Mouse (Mus musculus) heart, postnatal 36 days (tissue): ENCODE data around the gene Rabggta. TPM values are rescaled to one million over a fixed set of nuclear protein-coding genes. Genes with fewer than 3 reads are reported as not detected.

Experiments
- DNase-seq, 2 experiments: peaks; one replicate each; pipeline ENCODE4 v3.0.0; 2021 to 2022
- intact Hi-C: fragments of 180-260 bp; cut with DNase I; formaldehyde crosslinking; loops from one replicate; pipeline ENCODE4 v1.15.1; 2025
- total RNA-seq, 2 experiments: library from RNA; stranded (reverse); gene quantifications; 2 replicates each; pipeline ENCODE4 v1.2.3; 2021

Rabggta gene
- total RNA-seq, 2 experiments from 2014 or later: 12.7 to 13.3 TPM

- intact Hi-C loops: no loop called here
- no peak for DNase-seq
Measured at GRCm38 (mm10) chr14:55735334-55735733, 13.3 kb upstream of the Rabggta start.

DNA sequence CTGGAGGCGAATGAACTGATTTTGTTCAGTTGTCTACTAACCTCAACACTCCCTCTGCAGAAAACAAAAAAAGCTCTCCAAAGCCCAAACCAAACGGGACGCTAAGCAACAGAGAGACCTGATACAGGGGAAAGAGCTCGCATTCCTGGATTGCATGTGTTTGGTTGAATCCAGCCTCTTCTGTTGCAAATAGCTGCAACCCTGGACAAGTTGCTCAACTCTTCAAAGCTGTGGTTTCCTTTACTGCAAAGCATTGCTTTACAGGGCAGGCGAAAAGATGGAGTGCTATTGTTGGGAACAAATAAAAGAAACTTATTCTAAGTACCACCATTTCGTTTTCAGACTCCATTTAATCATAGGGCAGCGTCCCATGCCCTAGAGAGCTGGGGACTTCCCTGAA lies 12.8 kb upstream of the Rabggta start:
- intact Hi-C loops: no loop called here
- no peak for DNase-seq

DNA sequence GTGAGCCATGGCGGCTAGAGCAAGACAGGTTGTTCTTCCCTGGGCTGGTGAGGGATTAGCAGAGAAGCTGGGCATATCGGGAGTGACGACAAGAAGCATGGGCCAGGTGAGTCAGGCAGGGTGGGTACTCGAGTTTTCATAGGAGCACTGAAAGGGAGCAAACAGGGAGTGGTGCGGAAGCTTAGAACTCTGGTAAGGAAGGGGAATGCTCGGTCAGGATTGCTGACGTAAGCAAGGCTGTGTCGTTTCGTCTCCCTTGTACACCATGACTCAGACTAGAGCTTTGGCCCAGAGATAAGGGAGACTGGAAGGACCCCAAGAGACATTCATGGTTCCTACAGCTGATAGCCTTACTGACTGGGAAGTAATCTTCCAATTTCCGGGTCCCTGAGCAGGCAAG lies 11.8 kb upstream of the Rabggta start:
- intact Hi-C loops: no loop called here
- no peak for DNase-seq

DNA sequence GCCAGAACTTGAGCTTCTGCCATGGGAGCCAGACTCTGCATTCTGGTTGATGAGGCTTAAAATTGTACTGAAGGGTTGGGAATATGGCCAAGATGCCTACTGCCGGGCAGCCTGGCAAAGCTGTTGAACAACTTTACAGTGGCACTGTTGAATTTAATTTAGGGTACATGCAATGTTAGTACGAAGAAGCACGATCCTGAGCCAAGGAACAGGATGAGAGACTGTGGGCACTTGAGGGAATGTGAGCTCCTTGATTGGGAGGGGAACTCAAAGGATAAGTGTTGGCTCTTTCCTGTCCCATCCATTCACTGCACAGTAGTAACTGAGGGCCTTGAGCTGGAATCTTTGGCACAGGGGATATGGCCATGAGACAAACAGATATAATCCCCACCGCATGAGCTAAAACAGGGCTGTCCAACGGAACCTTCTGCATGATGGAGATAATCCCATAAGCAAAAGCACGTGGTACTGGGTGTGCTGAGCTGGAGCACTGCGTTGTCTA lies 8.5 kb upstream of the Rabggta start:
- intact Hi-C loops: no loop called here
- DNase-seq: no peak

- intact Hi-C loops: no loop called here
- no peak for DNase-seq
Measured at GRCm38 (mm10) chr14:55730116-55730515, 8.1 kb upstream of the Rabggta start.

DNA sequence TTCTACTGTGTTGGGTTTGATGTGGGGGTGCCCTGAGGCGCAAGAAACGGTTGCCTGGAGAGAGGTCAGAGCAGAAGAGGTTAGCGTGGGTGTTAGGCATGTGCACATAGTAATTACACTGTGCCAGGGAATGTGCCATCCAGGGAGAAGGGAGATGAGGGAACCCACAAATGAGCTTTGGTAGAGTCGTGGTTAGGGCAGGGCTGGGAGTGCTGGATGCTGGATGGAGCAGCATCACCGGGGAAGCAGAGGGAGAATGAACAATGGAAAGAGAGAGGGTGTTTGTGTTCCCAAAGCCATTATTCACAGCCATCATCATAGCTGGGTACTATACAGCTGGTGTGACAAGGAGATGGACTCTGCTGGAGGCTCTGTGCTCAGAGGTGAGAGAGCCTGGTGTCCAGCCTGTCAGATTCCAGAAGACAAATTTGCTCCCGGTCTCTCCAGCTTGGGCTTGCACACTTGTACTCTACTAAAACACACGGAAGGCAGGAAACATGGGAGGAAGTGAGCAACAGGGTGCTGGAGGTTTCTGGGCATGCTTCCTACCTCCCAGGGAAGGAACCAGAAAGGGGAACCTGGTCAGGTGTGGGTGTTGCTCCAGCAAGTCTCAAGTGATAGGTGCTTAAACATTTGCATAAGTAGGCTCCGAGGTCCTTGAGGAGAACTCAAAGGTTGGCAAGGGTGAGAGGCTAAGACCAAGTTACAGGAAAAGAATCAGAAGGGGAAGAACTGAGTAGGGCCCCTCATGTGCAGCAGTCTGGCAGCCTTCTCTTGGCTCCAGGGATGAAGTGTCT lies 6.0 kb upstream of the Rabggta start:
- DNase-seq: no peak
- intact Hi-C loops: no loop called here

DNA sequence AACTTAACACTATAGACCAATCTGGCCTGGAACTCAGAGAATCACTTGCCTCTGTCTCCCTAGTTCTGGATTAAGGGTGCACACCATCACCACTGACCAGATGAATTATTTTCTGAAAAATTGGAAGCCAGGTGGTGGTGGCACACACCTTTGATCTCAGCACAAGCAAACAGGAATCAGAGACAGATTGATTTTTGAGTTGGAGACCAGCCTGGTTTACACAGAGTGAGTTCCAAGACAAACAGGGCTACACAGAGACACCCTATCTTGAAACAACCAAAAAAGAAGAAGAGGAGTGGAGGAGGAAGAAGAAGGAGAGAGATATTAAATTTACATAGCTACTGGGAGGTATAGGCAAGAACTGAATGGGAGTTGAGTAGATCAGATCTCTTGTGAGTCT lies 4.2 kb upstream of the Rabggta start:
- DNase-seq: no peak
- intact Hi-C loops: no loop called here

DNA sequence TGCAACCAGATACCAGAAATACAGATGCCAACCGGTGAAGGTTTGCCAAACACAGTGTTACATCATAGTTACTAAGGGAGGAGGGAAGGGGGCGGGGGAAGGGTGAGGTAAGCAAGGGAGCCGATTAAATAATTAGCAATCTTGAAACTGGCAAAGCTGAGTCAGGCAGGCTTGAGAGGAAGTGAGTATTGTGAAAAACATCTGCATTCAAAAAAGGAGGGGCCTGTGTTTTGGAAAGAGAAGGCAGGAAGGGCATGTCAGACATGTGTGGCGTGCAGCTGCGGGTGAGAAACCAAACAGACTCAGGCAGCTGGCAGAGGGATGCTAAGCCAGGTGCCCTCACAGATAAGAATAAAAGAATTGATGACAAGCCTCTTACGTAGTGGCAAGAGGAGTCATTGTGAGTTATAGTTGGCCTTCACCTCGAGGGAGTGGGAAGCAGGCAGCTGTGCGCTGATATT lies 2.4 kb upstream of the Rabggta start:
- intact Hi-C loops: loop anchor here (2.0 to 5.0 kb wide), 2 partner anchors 18 to 87 kb away; partner anchors contain the start of genes Gm49378 and Ipo4
- DNase-seq: peak; percentile 24 to 41

GRCm38 (mm10) chr14:55723433-55723832 lies 1.4 kb upstream of the Rabggta start:
- no peak for DNase-seq
- intact Hi-C loops: loop anchor here (5.0 kb wide), 1 partner anchor 86 kb away; the partner anchor contains the start of genes Gm49378 and Ipo4

GRCm38 (mm10) chr14:55722438-55722945 lies 429 bp upstream of the Rabggta start:
- intact Hi-C loops: loop anchor here (1.0 to 5.0 kb wide), 2 partner anchors 40 to 85 kb away; partner anchors contain the start of genes Gm49378 and Ipo4
- DNase-seq: no peak

GRCm38 (mm10) chr14:55721076-55721475 lies 987 bp downstream of the Rabggta start:
- intact Hi-C loops: loop anchor here (5.0 kb wide), 1 partner anchor 84 kb away; the partner anchor contains the start of genes Gm49378 and Ipo4
- DNase-seq: no peak

DNA sequence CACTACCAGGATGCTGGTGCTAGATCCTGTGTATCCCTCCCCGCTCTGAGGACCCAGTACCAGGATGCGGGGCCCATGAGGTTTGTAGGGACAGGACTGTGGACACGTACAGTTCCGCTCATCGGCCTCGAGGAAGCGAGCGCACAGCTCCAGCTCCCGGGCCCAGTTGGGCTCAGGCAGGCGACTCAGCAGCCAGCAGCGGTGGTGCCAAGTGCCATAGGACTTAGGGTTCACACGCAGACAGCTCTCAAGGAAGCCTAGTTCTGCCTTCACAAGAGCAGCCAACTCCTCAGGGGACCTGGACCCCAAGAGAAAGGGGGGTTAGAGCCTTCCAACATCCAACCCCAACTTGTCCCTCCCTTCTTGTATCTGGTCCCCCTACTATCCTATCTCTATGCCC lies 1.4 kb downstream of the Rabggta start:
- intact Hi-C loops: loop anchor here (5.0 kb wide), 1 partner anchor 83 kb away; the partner anchor contains the start of genes Gm49378 and Ipo4
- DNase-seq: no peak

- intact Hi-C loops: loop anchor here (5.0 kb wide), 1 partner anchor 82 kb away; the partner anchor contains the start of genes Gm49378 and Ipo4
- no peak for DNase-seq
Measured at GRCm38 (mm10) chr14:55719737-55720136, 2.3 kb downstream of the Rabggta start.

- no peak for DNase-seq
Measured at GRCm38 (mm10) chr14:55716884-55717283, 5.2 kb downstream of the Rabggta start.

DNA sequence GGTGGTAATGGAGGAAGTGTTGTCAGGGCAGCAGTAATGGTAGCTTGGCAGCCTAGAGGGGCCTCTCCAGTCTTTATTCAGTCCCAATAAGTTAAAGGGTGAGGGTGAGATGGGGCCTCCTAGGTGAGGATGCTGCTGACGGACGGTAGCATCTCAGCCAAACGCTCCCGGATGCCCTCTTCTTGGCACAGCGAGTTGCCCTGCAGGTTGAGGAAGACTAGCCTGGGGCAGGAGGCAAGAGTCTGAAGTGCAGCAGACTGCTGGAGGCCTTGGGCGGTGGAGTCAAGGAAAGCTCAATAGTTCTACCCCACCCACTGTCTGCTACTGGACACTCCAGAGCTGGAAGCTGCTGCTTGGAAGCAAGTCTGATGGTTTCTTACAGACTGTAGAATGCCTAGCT lies 5.8 kb downstream of the Rabggta start:
- intact Hi-C loops: no loop called here
- no peak for DNase-seq

More at GRCm38 (mm10) chr14:55716884-55717283, 5.2 kb downstream of the Rabggta start:
- intact Hi-C loops: no loop called here

GRCm38 (mm10) chr14:55714893-55715292 lies 7.2 kb downstream of the Rabggta start:
- DNase-seq: no peak
- intact Hi-C loops: no loop called here

GRCm38 (mm10) chr14:55713729-55714122 lies 8.3 kb downstream of the Rabggta start, which contains the start of gene Tgm1:
Tgm1 (minus strand) TSS chr14:55713926.
- DNase-seq: no peak

DNA sequence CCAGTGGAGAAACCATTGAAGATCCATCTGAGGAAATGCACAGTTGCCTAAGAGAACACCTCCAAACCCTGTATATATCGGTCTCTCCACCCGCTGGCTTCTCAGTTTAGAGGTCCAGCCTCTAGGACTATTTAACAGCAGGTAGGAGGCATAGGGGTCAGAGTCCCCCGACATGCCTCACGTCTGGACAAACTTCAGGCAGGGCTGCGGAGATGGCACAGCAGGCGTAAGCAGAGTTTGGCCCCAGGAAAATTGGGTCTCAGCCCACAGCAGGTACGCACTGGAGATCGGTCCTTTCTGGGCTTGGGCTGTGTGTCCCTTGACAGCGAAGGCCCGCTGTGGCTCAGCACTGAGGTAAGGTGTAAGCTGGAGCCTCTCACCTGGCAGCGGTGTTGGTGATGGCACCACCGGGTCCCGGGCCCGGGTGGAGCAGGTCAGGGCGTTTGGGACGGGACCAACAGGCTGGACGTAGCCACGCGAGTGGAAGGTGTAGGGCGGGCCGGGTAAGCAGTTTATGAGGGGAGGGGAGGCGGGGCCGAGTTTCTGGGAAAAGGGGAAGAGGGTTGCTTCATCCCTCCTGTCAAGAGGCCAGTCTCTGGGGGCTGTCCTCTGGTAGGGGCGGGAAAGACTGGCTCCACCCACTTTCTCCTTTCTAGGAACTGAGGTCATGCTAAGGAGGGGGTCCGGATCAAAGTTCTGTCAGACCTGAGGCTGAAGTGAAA lies 8.9 kb downstream of the Rabggta start:
- DNase-seq: peak in 1 of 2 experiments; percentile 43
- intact Hi-C loops: no loop called here

More at GRCm38 (mm10) chr14:55713729-55714122, 8.3 kb downstream of the Rabggta start, which contains the start of gene Tgm1:
- intact Hi-C loops: no loop called here

DNA sequence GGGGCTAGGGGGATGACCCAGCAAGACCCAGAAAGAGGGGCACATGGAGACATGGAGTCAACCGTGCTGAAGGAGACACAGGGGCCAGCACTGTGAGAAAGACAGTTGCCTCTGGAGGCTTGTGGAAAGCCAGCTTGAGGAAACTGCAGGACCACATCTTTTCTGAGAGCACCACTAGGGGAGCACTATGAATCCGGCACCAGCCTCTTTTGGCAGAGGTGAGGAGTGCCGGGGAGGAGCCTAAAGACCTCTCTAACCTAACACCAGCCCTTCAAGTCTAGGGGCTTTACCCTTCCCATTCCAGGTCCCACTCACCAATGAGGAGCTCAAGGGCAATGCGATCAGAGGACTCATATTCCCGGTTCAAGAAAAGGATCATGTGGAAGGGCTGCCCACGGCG lies 10.3 kb downstream of the Rabggta start:
- intact Hi-C loops: no loop called here
- no peak for DNase-seq

DNA sequence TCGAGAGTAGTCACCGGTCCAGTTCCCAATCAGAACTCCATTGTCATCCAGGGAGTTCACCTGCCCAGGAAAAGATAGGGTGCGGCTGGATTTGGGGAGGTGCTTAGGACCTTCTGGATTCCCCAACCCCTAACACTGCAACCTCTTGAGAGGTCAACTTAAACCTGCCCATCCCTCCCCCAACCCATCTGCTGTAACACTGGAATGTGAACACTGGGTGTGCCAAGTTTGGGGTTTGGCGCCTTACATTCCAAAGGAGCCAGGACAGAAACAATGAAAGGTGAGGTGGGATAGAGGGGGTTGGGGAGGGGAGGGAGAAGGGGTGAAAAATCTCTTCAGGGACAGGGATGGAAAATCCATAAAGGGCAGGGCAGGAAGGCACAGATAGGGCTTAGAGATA lies 12.6 kb downstream of the Rabggta start:
- no peak for DNase-seq
- intact Hi-C loops: no loop called here

DNA sequence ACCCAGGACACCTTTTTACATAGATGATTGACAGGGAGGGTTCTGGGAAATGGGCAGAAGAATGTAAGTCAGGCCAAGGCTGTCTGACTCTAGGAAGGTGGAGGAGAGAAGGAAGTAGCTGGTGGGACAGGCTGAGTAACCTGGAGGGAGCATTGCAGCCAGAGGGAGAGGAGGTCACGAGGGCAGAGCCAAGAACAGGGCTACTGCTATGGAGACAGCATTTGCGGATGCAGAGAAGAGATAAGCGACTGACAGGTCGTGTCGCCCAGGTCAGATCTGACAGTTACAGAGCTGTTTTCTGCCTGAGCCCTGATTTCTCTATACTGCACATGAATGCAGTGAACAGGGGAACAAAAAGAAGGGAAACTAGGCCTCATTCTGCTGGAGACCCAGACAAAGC lies 14.7 kb downstream of the Rabggta start:
- intact Hi-C loops: no loop called here
- no peak for DNase-seq
